Mouse (Mus musculus): ENCODE results near the gene Ttll3.

Gene Ttll3

DNA sequence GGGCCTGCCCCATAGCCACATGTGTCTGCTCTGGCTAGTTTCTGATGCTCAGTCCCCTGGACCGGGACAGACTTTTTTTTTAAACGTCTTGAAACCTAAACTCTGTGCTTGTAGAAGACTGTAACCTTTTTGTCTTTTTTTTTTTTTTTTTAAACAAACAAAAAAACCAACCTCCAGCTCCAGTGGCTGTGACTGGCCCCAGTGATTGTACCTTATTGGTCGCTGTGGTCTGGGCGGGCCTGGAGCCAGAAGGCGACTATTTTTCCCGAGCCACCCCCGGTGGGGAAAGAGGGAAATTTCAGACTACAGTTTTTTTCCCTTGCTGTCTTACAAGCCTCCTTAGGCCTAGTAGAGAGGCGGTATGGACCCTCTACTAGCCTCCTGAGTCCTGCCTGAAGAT, at the start of gene Ttll3:
TSS of gene Ttll3 (plus strand) at position 301 of the 400 bp plus-strand sequence.
- no peak for DNase-seq

DNA sequence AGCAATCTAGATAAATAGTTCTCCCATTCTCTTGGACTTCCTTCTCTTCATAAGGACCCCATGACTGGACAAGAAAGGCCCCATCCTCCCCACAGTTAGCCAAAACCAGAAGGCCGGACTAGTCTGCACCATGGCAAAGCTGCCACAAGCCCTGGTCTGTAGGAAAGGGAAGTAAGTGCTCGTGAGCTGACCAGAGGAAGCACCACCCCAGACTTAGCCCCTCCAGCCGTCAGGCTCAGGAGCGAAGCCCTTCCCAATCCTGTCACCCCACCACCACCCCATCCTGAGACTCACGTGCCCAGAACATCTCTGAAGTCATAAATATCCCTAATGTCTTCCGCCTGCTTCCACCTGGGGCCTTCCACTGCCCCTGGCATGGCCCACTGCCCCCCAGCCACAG, 47.5 kb upstream of the Ttll3 start:
- no peak for DNase-seq

DNA sequence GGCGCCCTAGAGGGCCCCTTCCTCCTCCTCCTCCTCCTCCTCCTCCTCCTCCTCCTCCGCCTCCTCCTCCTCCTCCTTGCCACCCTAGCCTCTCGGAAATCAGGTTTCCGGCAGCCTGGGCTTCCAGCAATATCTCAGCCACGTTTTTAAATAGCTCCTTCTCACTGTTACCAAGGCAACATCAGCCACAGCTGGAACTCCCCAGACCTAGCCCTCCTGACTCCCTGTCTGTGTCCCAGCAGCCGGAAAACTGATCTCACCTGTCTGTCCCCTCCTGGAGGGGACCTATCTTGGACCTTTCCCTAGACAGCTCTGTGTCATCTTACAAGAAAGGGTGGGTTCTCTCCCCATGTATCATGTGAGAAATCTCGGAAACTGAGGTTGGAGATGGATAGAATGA, 46.8 kb upstream of the Ttll3 start:
- DNase-seq: no peak

DNA sequence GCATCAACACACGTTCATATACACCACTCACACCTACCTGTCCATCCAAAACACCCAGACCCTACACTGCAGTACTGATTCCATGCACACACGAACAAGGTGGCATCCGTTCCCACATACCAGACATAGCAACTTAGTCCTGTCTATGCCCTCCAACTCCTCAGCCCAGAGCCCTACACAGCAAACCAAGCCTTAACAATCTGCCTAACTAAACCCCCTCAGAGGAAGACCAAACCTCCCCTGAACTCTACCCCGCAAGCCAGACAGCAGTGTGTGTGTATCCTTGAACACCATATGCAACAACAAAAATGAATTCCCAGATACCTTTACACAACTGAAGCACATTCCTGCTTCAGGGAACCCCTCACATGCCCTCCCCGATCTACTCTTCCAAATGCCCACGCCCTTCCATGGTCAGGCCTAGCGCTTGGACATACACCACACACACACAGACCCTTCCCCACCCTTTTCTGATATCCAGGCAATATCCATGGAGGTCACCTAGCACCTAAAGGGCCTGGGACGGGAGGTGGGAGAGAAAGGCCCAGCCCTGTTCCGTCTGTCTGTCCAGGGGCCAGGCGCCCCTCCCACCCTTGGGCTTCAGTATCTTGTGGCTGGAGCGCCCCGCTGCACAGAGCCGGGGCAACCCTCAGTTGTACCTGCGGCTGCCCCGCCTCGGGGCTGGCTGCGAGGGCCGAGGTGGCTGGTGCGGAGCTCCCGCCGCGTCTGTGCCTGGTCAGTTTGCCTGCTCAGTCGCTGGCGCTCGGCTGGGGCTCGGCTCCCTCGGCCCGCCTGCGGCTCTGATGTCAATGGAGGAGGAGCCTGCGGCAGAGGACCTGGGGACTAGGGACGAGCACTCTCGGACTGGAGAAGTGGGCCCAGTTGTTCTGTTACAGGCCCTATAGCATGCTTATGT, 45.6 kb upstream of the Ttll3 start, which contains the start of gene Camk1:
TSS of gene Camk1 (minus strand) at position 808 of the 916 bp plus-strand sequence.
- peak; percentile 84 for DNase-seq

DNA sequence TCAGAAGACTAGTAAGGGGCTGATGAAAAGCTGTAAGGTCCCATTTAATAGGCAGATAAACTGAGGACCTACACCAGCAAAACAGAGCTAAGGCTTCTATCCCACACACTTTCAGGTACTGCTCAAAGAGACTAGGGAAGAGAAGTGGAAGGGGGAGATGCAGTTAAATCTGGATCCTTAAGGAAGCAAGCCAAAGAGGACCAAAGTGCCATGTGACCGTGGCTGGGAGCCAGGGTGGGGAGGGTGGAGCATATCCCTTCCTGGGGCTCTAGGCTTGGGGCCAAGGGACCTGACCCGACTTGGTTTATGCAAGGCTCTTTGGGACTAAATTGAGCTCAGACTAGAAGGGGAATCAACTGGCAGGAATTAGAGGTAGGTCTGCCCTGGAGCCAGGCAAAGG, 44.7 kb upstream of the Ttll3 start:
- DNase-seq: peak; percentile 94

DNA sequence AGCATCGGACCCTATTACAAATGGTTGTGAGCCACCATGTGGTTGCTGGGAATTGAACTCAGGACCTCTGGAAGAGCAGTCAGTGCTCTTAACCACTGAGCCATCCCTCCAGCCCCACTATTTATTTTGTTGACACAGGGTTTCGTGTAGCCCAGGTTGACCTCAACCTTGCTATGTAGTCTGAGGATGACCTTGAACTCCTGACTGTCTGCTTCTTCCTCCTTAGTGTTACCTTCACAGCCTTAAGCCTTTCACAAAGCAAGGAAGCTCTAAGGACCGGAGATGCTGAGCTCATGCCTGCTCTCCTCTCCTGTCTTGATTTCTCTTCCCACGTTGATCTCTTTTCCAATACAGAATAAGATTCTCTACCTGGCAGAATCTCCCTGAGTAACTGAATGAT, 42.2 kb upstream of the Ttll3 start:
- DNase-seq: no peak

DNA sequence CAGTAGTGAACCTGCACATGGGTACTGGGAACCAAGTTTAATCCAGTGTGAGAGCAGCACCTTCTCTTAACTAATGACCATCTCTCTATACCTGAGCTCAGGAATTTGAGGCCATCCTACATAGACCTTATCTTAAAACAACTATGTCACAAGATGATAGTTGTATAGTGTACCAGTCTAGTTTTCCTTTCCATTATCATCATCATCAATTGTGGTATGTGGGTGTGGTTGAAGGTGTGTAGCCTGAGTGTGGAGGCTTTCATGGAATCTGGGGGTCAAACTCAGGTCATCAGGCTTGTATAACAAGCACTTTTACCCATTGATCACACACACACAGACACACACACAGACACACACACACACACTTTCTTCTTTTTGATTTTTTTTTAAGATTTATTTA, 38.5 kb upstream of the Ttll3 start:
- DNase-seq: no peak

DNA sequence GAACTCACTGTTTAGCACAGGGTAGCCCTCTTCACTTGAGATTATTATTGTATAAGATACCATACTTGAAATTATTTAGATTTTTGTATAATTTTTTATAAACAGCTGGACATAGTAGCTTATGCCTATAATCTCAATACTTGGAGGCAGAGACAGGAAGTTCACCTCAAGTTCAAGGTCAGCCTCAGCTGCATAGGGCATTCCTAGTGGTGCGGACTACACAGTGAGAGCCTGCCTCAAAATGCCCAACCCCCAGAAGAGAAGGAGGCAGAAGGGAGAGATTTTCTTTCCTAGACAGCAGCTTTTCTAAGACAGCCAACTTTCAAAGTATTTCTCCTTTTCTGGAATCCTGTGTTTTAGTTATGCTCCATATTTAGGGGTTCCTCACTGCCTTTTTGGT, 37.9 kb upstream of the Ttll3 start:
- DNase-seq: no peak

DNA sequence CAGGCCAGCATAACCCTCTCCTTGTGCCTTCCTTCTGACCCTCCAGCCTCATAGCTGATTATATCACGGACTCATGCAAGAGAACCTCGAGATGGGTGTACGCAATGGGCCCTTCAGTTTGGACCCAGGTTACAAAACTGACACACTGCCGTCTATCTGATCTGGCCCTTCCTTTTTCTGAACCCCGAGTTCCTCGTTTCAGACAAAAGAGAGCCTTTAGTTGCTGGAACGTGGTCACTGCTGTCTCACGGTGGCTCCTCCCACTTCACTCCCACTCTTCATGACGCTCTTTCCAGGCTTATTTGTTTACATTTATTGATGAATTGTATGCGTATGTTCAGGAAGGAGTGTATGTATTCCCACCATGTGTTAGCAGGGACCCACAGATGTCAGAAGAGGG, 37.4 kb upstream of the Ttll3 start:
- no peak for DNase-seq

DNA sequence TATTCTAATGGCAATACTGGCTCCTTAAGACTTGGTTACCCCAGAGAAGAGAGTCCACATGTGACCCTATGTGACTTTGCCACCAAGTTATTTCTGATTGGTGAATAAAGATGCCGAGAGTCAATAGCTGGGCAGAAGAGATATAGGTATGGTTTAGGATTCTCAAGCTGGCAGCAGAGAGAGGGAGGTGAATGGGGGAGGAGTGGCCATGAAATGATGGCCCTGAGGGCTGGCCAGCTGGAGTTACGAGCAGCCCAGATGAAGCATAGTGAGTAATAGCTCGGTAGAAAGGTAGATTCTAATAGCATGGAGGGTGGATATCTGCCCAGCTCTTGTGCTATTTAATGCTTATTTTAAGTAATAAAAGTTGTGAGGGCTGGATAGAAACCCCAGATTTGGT, 36.2 kb upstream of the Ttll3 start:
- no peak for DNase-seq

DNA sequence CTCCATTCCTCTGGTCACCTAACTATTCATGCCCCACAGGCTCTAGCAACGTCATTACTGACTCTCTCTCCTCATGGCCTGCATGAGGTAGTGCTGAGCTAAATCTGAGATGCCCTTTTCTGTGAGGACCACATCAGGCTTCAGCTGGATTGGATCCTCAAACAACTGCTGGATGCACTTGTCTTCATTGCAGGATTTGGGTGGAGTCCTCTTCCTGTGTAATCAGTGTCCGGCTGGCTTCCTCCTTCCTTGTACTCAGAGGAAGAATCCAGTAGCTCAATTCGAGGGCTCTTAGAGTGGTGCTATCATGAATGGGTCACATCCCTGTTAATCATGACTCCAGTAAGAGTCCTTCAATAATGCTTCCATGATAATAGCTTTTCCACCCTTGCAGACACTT, 35.4 kb upstream of the Ttll3 start:
- no peak for DNase-seq

DNA sequence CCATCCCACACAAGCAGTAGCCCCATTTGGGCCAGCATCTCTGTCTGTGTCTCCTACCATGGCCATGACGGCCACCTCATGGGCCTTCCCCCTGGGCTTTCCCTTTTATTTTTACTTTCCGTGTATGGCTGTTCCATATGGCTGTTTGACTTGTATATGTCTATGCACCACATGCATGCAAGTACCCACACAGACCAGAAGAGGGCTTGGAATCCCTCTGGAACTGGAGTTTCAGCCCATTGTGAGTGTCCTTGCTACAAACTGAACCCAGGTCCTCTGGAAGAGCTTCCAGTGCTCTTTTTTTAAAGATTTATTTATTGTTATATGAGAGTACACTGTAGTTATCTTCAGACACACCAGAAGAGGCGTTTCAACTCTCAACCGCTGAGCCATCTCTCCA, 27.6 kb upstream of the Ttll3 start:
- no peak for DNase-seq

DNA sequence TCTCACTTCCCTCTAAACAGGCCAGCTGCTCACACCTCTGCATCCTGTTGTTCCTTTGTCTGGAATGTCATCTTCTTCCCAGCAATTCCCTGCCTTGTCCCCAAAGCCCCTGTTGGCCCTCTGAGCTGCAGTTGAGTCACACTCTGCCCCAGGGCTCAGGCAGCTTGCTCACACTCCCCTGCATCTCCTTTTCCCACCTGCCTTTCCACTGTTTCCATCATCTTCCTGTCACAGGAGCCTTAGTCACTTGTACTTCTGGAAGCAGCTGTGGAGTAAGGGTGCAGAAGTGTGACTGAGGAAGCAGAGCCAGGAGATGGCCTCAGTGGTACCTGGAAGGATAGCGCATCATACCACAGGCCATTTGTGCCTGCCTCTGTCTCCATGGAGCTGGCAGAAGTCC, 26.8 kb upstream of the Ttll3 start:
- no peak for DNase-seq

DNA sequence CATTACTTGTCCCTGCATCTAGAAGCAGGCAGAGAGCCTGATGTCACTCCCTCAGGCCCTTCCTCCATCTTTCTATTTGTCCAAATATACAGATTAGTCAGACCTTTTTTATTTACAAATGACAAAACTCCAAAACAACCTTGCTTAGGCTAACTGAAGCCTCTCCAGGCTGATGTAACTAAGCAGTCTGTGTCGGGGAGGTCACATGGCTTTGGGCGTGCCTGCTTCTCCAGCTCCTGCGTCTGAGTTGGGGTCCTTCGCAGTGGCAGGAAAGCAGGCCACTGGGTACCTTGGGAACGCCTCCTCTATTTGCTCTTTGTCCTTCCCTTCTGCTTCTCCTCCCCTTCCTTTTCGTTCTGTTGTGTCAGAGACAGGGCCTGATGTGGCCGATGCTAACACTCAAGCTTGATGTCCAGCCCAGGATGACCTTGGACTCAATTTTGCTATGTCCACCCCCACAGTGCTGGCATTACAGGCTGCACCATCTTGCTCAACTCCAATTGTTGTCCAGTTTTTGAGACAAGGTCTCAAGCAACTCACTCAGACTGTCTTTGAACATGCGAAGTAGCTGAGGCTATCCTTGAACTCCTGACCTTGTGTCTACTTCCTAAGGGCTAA, 24.4 kb upstream of the Ttll3 start:
- no peak for DNase-seq

DNA sequence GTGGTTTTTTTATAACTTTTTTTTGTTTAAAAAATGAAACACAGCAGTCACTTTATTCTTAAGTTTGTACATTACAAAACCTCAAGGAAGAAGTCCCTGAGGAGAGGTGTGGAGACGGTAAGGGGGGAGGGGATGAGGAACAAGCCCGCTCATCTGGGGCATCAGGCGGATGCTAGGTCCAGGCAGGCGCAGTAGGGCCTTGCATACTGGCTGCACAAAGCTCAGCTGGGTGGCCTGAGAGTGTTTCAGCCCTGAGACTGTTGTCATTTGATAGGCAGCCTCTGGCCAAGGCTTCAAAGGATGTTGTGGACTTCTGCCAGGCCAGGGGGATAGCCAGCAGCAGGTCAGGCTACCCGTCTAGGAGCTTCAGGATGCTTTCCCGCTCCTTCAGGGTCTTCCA, 22.4 kb upstream of the Ttll3 start:
- no peak for DNase-seq

DNA sequence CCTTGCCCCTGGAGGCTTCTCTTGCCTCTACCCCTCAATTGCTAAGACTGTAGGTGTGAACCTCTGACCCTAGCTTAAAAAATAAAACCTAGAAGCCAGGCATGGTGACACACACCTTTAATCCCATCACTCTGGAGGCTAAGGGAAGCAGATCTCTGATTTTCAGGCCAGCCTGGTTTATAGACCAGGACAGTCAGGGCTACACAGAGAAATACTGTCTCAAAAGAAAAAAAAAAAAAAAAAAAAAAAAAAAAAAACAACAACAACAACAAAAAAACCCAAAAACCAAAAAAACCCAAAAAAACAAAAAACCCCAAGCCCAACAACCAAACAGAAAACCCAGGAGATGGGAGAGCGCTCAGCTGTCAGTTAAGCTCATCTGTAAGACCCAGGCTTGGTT, 21.5 kb upstream of the Ttll3 start:
- no peak for DNase-seq

DNA sequence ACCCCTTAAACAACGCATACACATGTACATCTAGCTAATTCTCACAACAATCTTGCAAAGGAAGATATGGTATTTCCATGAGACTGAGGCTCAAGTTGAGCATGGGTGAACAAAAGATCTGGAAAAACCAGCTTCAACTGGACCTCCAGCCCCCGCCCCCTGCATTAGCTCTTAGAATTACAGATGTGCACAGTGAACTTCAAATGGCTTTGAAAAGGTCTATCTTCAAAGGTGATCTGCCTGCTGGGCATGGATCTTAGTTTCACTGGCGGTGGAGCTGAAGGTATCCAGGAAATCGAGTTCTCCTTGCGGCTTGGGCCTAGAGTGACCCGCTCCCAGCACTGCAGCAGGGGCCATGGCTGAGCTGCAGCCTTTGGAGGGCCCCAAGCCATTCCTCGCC, 20.9 kb upstream of the Ttll3 start:
- DNase-seq: no peak

DNA sequence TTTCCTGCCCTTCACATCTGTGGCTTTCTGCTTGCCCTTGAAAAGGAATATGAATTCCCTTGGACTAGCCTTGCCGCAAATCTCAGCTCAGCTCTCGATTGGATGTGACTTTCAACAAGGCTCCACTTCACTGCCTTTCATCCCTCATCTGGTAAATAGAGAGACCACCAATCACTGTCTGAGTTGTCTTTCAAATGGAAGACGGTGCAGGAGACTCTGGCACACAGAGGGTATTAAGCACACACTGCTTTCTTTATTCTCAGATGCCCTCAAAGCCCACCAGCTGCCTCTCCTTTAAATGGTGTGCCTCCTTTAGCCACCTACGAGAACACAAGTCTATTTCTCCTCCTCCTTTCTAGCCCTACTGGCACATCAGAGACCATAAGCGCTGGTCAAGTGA, 20.5 kb upstream of the Ttll3 start:
- no peak for DNase-seq

DNA sequence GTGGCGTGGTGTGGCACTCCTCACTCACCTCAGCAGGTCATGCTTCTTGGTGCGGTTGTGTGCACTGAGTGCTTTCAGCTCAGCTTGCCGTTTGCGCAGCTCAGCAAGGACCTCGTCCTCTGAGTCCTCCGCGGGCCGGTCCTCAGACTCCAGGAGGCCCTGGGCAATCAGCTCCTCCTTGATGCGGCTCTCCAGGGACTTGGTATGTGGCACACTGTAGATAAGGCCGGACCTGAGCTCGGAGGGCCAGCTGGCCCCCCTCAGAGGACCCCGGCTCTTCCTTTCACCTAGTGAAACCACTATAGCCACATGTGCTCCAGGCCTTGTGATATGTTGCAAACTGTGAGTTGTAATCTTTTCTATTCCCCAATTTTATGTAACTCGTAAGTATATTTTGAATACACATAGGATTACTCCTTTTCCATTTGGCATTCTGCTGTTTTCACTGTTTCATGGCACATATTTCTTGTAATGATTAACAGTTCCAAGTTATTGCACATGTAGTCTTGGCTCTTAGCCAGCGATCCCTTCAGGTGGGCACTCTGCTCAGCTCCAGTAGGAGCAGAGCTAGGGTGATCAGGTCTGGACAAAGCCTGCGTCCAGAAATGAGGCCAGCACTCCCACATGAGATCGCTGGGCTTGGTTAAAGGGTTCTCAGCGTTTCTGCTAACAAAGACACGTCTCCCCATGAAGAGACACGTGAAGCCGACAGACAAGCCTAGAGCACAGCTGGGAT, 18.7 kb upstream of the Ttll3 start:
- DNase-seq: no peak

DNA sequence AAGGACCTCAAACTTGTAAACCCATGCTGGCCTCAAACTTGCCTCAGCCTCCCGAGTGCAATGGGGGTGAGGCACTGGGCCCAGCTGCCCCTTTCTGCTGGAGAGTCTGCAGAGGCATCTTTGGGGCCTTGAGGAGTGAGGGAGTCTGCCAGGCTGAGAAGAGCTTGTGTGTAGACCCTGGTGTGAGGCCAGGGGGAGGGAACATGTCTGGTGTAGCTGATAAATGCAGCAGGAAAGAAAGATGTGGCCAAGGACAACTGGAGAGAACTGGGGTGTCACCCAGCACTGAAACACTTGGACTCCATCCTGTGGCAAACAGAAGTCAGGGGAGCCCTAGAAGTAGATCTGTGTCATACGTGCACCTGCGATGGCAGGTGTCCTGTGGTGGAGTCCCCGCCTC, 15.6 kb upstream of the Ttll3 start:
- DNase-seq: no peak

DNA sequence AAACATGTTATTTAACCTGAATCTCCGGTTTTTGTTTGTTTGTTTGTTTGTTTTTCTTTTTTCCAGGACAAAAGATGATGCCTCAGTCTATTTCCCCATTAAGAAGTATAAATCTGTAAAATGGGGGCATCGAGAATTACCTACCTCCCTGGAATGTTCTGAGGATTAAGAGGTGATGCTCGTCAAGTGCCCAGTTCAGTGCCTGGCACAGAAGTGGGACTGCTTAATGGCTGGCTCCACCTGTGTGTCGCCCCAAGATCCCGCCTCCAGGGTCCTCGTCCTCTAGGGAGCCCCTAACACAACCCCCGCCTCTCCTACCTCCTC, 11.9 kb upstream of the Ttll3 start:
- no peak for DNase-seq

DNA sequence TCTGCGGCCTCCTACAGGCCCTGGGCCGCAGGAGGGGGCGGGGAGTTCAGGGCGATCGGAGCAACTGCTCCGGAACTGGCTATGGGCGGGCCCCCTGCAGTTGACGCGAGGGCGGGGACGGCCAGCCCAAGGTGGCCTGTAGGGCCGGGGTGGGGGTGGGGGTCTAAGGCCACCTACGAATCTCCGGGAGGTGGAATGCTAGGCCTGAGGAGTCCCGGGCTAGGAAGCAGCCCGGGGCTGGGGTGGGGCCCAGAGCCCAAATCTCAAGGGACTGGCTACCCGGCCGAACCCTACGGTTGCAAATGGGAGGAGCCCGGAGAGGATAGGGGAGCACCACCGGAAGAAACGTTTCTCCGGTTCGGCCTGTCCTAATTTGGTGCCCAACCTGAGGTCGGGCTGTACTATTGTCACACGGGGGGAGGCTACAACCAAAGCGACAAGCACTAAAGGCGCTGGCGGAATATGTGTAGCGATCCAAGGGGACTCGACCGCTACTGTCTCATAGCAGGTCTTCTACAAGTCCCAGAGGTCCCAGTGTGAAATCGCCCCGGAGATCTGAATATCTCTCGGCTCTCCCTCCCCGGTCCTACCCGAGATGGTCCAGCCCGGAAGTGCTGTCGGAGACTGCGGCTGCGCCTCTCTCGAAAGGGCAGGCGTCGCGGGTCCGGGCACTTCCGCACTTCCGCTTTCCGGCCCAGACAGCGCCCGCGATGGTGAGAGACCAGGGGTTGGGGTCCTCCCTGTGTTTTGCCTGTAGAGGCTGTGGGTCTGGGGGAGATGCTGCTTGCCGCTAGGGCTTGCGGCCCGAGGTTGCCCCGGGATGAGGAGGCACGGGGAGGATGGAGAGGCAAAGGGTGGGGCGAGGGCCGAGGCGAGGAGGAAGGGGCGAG, 11.3 kb upstream of the Ttll3 start, which contains the start of the genes Tada3 and Arpc4:
TSS of gene Tada3 (minus strand) at position 388 of the 890 bp plus-strand sequence.
TSS of gene Arpc4 (plus strand) at position 620 of the 890 bp plus-strand sequence.
- DNase-seq: peak; percentile 97

DNA sequence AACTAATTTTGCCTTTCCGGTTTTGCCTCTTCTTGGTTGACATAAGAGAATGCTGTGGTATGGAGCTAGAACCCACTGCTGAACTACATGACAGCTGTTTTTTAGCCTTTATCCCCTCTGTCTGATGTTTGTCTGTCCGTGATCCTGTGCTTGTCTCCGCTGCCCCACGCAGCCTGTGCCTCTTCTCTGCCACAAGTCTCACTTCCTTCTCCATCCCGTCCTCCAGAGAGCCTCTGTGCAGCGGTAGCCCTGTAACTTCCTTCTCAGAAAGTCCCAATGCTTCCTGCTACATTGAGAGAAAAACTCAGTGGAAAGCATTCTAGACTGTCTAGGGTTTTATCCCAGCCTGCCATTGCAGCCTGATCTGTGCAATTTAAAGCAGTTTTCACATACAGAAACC, 9.8 kb upstream of the Ttll3 start:
- no peak for DNase-seq

Data from kidney, adult 18-20 months (tissue).